Mouse (Mus musculus): ENCODE data around the gene Tex2. TPM values are rescaled to one million over a fixed set of nuclear protein-coding genes. Genes with fewer than 3 reads are reported as not detected.
A peak's percentile ranks its signal among the peaks of the same experiment; 100 is the strongest.

Tex2 gene
- polyA plus RNA-seq, 1 experiment from 2014 or later, result 13.1 TPM

DNA sequence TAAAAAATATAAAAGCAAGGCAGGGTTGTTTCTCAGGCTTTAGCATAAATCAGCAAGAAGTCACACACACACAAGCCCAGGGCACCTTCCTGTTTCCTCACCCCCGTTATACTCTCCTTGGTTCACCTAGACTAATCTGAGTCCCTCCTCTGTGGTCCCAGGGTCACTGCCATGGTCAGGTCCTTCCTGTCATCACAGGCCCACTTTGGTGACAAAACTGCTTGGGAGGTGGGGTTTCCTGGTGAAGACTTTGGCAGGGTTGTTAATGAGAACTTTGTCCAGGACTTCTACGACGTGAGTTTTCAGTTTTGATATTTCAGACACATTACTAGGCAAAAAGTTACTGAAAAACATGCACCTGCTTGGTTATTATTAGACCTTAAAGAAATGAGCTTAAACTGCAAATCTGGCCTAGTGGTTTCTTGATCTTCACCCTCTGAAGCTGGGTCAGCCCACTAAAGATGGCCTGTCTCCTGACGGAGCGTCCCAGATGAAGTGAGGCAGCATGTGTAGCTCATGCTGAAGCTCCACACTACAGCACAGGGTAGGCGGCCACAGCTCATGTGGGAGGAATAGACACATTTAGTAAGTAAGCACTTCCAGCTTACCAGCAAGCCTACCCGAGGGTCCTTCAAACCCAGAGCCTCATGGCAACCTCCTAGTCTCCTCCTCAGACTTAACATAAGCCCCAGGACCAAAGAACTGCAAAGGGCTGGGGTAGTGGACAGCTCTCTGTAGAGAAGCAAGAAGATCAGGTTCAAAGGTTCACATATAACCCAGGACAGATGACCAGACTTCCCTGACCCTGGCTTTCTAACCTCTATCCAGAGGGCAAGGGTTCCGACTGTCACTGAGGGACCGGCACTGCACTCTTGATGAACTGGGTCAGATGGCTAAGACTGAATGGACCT, 133.3 kb downstream of the Tex2 start:
- ATAC-seq (ENCODE audit: extremely low read depth, insufficient number of reproducible peaks, low FRiP score, low TSS enrichment), result no peak
- 74% methylated on average over 9 of the region's 9 CpGs for WGBS
- Histone ChIP-seq H3K4me2 (no peak overlapping the region), H3K4me3 (no peak overlapping the region), H3K27ac (replicated peaks) (no peak overlapping the region), H3K9ac (no peak overlapping the region), H3K4me1 (peaks cover 12% of the 10 kb centered on the region), H3K36me3 (no peaks in the 10 kb centered on the region), H3K27me3 (replicated peaks) (no peaks in the 10 kb centered on the region), H3K9me3 (no peaks in the 10 kb centered on the region)

GRCm38 (mm10) chr11:106478745-106479144, 134.5 kb downstream of the Tex2 start:
- H3K4me1 ChIP-seq, result peaks cover 13% of the 10 kb centered on the region
- H3K9ac ChIP-seq, result no peak overlapping the region
- WGBS, result 46% methylated on average over 1 of the region's 1 CpGs
- no peaks in the 10 kb centered on the region for H3K9me3 ChIP-seq
- H3K4me2 ChIP-seq, result no peak overlapping the region
- H3K4me3 ChIP-seq, result no peak overlapping the region
- no peaks in the 10 kb centered on the region for H3K27me3 ChIP-seq (replicated peaks)
- H3K36me3 ChIP-seq, result no peaks in the 10 kb centered on the region
- H3K27ac ChIP-seq (replicated peaks), result no peak overlapping the region
- no peak for ATAC-seq (ENCODE audit: extremely low read depth, insufficient number of reproducible peaks, low FRiP score, low TSS enrichment)

DNA sequence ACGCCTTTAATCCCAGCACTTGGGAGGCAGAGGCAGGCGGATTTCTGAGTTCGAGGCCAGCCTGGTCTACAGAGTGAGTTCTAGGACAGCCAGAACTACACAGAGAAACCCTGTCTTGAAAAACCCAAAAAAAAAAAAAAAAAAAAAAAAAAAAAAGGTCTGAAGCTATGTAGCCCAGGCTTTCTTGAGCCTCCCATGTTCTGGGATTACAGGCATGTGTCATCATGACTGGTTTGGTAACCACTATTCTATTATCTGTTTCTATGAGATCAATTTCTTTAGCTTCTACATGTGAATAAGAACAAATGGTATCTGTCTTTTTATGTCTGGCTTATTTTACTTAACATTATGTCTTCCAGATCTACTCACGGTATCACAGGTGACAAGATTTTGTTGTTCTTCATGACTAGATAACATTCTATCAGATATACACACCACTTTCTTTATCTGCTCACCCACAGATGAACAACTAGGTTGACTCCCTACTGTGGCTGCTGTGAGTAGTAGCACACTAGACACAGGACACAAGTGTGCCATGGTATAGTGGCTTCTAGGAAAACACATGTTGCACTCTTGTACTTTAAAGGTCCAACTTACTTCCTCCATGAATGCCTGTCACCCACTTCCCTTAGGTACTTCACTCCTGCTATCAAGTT, 135.6 kb downstream of the Tex2 start:
- no peaks in the 10 kb centered on the region for H3K9me3 ChIP-seq
- no peak overlapping the region for H3K27ac ChIP-seq (replicated peaks)
- H3K4me2 ChIP-seq, result no peak overlapping the region
- H3K4me1 ChIP-seq, result peaks cover 16% of the 10 kb centered on the region
- WGBS, result 85% methylated on average over 3 of the region's 4 CpGs
- no peaks in the 10 kb centered on the region for H3K36me3 ChIP-seq
- no peak overlapping the region for H3K4me3 ChIP-seq
- H3K9ac ChIP-seq, result no peak overlapping the region
- ATAC-seq (ENCODE audit: extremely low read depth, insufficient number of reproducible peaks, low FRiP score, low TSS enrichment), result no peak
- H3K27me3 ChIP-seq (replicated peaks), result no peaks in the 10 kb centered on the region

DNA sequence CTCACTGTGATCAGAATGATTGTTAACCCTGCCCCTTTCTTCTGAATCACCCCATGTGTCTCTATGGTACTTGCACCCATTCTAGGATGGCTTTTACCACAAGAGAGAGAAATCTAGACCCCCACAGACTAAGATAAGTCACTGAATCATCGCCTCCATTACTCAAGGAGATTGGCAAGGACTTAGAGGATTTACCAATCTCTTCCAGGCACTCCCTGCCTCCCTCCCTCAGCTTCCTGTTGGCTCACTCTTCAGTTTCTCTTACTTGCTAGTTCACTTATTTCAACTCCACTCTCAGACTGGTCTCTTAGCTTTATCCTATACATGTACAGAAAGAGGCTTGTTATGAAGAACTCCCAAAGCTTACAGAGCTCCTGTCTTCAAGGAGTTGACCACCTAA, 137.9 kb downstream of the Tex2 start:
- 43% methylated on average over 1 of the region's 1 CpGs for WGBS
- H3K27ac ChIP-seq (replicated peaks), result no peak overlapping the region
- ATAC-seq (ENCODE audit: extremely low read depth, insufficient number of reproducible peaks, low FRiP score, low TSS enrichment), result no peak
- H3K36me3 ChIP-seq, result no peaks in the 10 kb centered on the region
- H3K27me3 ChIP-seq (replicated peaks), result no peaks in the 10 kb centered on the region
- no peaks in the 10 kb centered on the region for H3K9me3 ChIP-seq
- no peak overlapping the region for H3K9ac ChIP-seq
- peaks cover 17% of the 10 kb centered on the region for H3K4me1 ChIP-seq
- no peak overlapping the region for H3K4me2 ChIP-seq
- no peak overlapping the region for H3K4me3 ChIP-seq

DNA sequence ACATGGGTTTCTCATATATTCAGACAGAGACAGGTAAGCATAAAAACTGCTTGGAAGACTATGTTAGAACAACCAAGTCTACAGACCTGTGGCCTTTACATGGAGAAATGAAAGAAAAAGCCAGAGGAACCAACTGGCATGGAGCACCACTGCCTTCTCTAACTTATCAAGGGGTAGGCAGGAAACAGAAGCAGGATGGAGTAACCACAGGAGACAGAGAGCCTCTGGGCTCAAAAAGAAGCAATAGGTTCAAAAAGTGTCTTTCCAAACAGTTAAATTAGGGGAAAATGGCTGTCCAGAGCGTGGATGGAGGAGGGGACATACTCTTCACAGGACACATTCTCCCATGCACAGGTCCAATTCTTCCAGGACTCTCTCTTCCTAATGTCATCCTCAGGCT, 141.6 kb downstream of the Tex2 start:
- no peaks in the 10 kb centered on the region for H3K36me3 ChIP-seq
- no peaks in the 10 kb centered on the region for H3K27me3 ChIP-seq (replicated peaks)
- H3K9me3 ChIP-seq, result no peaks in the 10 kb centered on the region
- WGBS, result 74% methylated on average over 1 of the region's 1 CpGs
- no peak overlapping the region for H3K4me3 ChIP-seq
- no peak overlapping the region for H3K9ac ChIP-seq
- no peak for ATAC-seq (ENCODE audit: extremely low read depth, insufficient number of reproducible peaks, low FRiP score, low TSS enrichment)
- peaks cover 17% of the 10 kb centered on the region for H3K4me1 ChIP-seq
- H3K4me2 ChIP-seq, result no peak overlapping the region
- no peak overlapping the region for H3K27ac ChIP-seq (replicated peaks)

DNA sequence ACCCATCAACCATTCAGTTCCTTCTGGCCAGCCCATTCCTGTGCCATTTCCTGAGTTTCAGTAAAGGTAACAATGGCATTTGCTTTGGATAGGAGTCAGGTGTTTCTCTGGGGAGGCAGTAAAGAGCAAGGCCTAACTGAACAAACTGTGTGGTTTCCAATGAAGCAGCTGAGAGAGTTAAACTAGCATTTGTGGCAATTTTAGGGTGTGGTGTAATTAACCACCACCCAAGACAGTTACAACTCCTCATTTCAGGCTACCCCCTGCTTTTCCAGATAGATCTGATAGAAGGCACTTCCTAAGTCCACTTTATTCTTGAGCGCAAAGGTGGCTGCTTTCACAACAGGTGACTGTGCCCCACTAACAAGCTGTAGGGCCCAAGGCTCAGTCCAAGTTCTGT, 144.7 kb downstream of the Tex2 start:
- WGBS, result 88% methylated on average over 1 of the region's 1 CpGs
- no peak overlapping the region for H3K9ac ChIP-seq
- H3K9me3 ChIP-seq, result no peaks in the 10 kb centered on the region
- no peaks in the 10 kb centered on the region for H3K27me3 ChIP-seq (replicated peaks)
- ATAC-seq (ENCODE audit: extremely low read depth, insufficient number of reproducible peaks, low FRiP score, low TSS enrichment), result no peak
- peaks cover 13% of the 10 kb centered on the region; the same call in 1 of the 2 replicates for H3K4me1 ChIP-seq
- no peak overlapping the region for H3K27ac ChIP-seq (replicated peaks)
- no peaks in the 10 kb centered on the region for H3K36me3 ChIP-seq
- H3K4me3 ChIP-seq, result no peak overlapping the region
- H3K4me2 ChIP-seq, result no peak overlapping the region

- WGBS, result 85% methylated on average over 4 of the region's 4 CpGs
- Histone ChIP-seq H3K9ac (no peak overlapping the region), H3K4me1 (peaks cover 20% of the 10 kb centered on the region)
Measured at GRCm38 (mm10) chr11:106465932-106466331, 147.3 kb downstream of the Tex2 start.

GRCm38 (mm10) chr11:106465545-106465903, 147.7 kb downstream of the Tex2 start:
- WGBS, result 82% methylated on average over 1 of the region's 1 CpGs
- no peak overlapping the region for H3K9ac ChIP-seq
- no peak overlapping the region for H3K4me3 ChIP-seq
- H3K9me3 ChIP-seq, result no peaks in the 10 kb centered on the region
- no peak overlapping the region for H3K27ac ChIP-seq (replicated peaks)
- no peak for ATAC-seq (ENCODE audit: extremely low read depth, insufficient number of reproducible peaks, low FRiP score, low TSS enrichment)
- no peak overlapping the region for H3K4me2 ChIP-seq
- H3K36me3 ChIP-seq, result no peaks in the 10 kb centered on the region
- peaks cover 20% of the 10 kb centered on the region for H3K4me1 ChIP-seq
- H3K27me3 ChIP-seq (replicated peaks), result no peaks in the 10 kb centered on the region

More at GRCm38 (mm10) chr11:106465932-106466331, 147.3 kb downstream of the Tex2 start:
- Histone ChIP-seq H3K27ac (replicated peaks) (no peak overlapping the region), H3K9me3 (no peaks in the 10 kb centered on the region), H3K4me2 (no peak overlapping the region), H3K36me3 (no peaks in the 10 kb centered on the region), H3K27me3 (replicated peaks) (no peaks in the 10 kb centered on the region), H3K4me3 (no peak overlapping the region)
- ATAC-seq (ENCODE audit: extremely low read depth, insufficient number of reproducible peaks, low FRiP score, low TSS enrichment), result no peak

DNA sequence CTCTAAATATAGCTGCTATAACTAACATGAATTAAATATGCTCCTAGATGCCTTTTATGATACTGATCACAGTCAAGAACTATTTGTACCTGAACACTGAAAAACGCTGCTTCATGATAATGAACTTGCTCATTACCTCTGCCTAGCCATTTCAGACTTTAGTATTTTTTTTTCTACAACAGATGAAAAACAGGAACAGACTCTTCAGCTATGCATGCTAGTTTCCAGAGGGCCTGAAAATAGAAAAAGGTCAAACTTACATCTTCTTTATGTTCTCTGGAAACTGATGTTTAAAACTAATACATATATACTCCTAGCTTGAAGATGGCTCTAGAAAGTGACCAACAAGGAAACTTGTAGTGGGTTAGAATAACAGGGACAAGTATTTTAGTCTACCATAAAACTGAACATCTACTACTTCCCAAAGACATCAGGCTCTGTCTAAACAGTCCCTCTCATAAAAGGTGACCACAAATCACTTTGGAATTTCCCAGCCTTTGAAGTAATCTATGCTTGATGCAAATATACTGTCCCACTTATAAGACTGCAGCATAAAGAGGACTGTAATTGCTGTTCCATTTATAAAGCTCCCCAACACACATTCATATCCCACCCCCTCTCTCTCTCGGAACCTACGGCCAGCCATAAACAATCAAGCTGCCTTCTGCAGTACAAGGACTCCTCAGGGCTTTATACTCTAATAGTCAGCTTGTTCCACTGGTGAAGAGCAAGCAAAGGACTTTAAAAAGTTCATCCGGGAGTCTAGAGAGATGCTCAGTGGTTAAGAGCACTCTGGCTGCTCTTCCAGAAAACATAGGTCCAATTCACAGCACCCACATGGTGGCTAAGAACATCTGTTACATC, 148.3 kb downstream of the Tex2 start:
- Histone ChIP-seq H3K27ac (replicated peaks) (no peak overlapping the region), H3K4me3 (no peak overlapping the region), H3K4me1 (peaks cover 20% of the 10 kb centered on the region), H3K4me2 (no peak overlapping the region), H3K36me3 (no peaks in the 10 kb centered on the region), H3K9me3 (no peaks in the 10 kb centered on the region), H3K9ac (no peak overlapping the region), H3K27me3 (replicated peaks) (no peaks in the 10 kb centered on the region)
- ATAC-seq (ENCODE audit: extremely low read depth, insufficient number of reproducible peaks, low FRiP score, low TSS enrichment), result no peak
- WGBS, result 80% methylated on average over 4 of the region's 4 CpGs

- 75% methylated on average over 5 of the region's 5 CpGs for WGBS
- Histone ChIP-seq H3K9ac (no peak overlapping the region), H3K27ac (replicated peaks) (no peak overlapping the region), H3K4me1 (peaks cover 23% of the 10 kb centered on the region), H3K9me3 (no peaks in the 10 kb centered on the region), H3K4me3 (no peak overlapping the region), H3K36me3 (no peaks in the 10 kb centered on the region), H3K27me3 (replicated peaks) (no peaks in the 10 kb centered on the region), H3K4me2 (no peak overlapping the region)
- ATAC-seq (ENCODE audit: extremely low read depth, insufficient number of reproducible peaks, low FRiP score, low TSS enrichment), result no peak
Measured at GRCm38 (mm10) chr11:106463845-106464244, 149.4 kb downstream of the Tex2 start.

DNA sequence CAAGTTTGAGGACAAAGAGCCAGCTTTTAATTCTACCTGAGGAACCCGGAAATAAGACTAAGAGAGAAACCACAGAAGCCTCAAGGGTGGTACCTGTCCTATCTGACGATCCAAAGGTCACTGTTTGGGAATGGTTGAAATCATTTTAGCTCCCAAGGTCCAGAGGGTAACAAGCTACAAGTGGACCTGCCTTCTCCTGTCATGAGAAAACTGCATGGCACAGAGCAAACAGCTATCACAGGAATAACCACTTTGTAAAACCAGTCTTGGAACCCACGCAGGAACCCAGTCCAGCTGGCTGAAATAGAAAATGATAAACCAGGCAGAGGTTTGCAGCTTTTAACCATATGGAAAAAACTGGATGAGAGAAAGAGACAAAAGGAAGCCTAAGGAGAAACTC, 150.9 kb downstream of the Tex2 start:
- no peak overlapping the region for H3K9ac ChIP-seq
- H3K27me3 ChIP-seq (replicated peaks), result no peaks in the 10 kb centered on the region
- peaks cover 30% of the 10 kb centered on the region for H3K4me1 ChIP-seq
- no peaks in the 10 kb centered on the region for H3K36me3 ChIP-seq
- H3K4me2 ChIP-seq, result no peak overlapping the region
- H3K9me3 ChIP-seq, result no peaks in the 10 kb centered on the region
- WGBS, result 50% methylated on average over 3 of the region's 3 CpGs
- H3K4me3 ChIP-seq, result no peak overlapping the region
- ATAC-seq (ENCODE audit: extremely low read depth, insufficient number of reproducible peaks, low FRiP score, low TSS enrichment), result no peak
- H3K27ac ChIP-seq (replicated peaks), result peak overlapping the region; percentile 40; the same call in 1 of the 2 replicates

All from heart, embryonic 13.5 days (tissue).